Mouse (Mus musculus) left cerebral cortex, postnatal 10 days (tissue): Measurements from ENCODE around the gene Sap30l. TPM values are rescaled to one million over a fixed set of nuclear protein-coding genes. Genes with fewer than 3 reads are reported as not detected.

Experiments
- DNase-seq, 2 experiments: peaks; one replicate each; pipeline ENCODE4 v3.0.0; 2021 to 2022; ENCODE audit warnings: low spot score in 2 of 2, mixed read lengths in 1 of 2; ENCODE audit errors: extremely low spot score in 1 of 2
- intact Hi-C: fragments of 180-260 bp; cut with DNase I; formaldehyde crosslinking; loops from one replicate; pipeline ENCODE4 v1.15.1; 2025
- total RNA-seq, 2 experiments: library from RNA; stranded (reverse); gene quantifications; 2 replicates each; pipeline ENCODE4 v1.2.3; 2021

The Sap30l gene
- total RNA-seq, 2 experiments from 2014 or later: 38.5 TPM

DNA sequence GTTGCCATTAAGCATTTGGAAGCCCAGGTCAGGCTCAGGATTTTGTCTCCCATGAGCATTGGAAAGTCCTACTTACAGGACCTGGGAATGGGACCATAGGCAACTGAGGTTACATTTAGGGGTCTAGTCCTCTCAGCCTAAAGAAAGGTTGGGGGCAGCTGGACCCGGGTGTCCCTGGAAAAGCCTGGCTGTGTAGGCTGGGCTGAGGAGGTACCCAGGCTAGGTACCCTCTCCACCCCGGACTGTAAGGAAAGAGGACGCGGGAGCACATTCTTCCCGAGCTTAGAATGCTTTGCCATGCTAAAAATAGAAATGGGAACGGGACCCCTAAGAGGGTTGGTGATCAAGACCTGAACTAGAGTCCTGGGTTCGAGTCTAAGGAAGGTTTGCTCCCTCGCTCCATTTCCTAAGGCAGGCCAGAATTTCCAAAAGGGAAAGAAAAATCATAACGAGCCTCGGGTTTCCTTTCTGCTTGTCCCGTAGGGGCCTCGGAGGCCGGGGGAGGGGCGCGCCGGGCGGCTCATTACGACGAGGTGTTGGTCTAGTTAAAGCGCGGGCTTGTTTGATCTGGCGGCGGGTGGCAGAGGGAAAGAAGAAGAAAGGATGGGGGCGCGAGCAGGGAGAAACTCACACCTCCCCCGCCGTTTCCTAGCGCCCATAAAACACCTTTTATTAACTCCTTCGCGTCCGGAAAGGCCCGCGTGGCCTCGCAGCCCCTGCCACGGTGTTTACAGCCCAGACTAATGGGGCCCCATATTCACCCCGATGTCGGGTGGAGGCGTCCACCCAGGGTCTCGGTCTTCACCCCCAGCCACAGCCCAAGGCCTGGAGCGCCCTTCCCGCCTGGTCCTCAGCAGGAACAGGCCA lies 25.8 kb downstream of the Sap30l start:
- no peak for DNase-seq
- intact Hi-C loops: no loop called here

DNA sequence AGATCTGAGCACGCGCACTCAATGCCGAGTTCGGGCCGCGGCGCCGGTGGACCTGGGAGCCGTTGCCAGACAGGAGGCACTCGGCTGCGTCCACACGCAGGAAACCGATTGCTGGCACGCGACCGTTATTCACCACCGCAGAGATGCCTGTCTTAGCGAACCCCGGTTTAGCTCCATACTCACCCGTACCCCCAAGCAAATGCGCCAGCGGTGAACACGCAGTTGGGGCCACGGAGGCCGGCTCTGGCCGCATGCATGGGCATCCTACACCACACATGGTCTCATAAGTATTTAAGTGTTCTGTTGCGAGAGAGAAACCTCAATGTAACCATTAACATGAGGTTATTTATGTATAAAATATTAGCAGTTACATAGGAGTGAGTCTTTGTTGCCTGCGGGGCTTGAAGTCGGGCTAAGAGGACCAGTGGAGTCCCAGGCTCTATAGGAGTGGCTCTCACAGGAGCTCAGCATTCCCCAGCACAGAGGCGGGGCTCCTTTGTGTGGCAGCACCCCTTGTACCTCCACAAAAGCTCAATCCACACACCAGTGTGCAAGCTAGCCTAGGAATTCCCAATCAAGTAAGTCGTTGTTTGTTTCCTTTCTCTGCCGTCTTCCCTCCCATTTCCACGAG lies 26.6 kb downstream of the Sap30l start:
- intact Hi-C loops: no loop called here

DNA sequence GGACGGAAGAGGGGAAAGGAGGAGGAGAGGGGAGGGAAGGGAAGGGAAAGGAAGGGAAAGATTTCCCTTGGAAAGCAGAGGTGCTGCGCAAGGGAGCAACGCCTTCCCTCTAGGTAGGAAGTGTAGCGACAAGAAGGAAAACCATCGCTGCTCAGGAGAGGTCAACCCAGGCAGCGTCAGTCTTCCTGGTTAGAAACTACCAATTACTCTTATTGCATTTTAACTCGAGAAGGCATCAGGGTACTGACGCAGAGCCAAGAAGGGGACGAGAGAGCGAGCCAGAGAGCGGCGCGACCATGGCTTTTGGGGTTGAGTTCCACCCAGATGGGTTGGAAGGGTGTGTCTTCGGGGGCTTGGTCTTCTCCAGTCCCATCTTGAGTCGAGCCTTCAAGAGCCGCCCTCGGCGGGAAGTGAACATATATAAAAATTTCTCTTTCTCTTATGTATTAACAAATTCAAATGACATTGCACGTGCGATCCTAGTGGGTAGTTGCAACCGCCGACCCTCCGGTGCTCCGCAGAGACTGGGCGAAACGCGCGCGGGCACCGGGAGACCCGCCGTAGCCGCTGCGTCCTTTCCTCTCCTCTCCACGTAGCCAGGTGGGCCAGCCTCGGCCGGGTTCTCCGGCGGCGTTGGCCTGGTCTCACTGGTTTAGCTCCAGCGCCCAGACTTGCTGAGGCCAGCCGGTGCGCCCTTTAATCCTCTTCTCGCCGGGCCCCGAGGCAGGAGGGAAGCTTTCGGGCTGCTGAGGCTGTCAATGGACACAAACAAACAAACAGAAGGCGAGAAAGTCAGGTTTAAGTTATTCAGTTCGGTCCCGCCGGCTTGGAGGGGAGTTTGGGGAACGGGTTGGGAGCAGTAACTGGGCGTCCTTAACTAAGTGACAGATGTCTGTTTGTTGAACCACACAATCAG lies 27.8 kb downstream of the Sap30l start:
- DNase-seq: no peak
- intact Hi-C loops: no loop called here

More for the DNA sequence above, 26.6 kb downstream of the Sap30l start:
- no peak for DNase-seq

DNA sequence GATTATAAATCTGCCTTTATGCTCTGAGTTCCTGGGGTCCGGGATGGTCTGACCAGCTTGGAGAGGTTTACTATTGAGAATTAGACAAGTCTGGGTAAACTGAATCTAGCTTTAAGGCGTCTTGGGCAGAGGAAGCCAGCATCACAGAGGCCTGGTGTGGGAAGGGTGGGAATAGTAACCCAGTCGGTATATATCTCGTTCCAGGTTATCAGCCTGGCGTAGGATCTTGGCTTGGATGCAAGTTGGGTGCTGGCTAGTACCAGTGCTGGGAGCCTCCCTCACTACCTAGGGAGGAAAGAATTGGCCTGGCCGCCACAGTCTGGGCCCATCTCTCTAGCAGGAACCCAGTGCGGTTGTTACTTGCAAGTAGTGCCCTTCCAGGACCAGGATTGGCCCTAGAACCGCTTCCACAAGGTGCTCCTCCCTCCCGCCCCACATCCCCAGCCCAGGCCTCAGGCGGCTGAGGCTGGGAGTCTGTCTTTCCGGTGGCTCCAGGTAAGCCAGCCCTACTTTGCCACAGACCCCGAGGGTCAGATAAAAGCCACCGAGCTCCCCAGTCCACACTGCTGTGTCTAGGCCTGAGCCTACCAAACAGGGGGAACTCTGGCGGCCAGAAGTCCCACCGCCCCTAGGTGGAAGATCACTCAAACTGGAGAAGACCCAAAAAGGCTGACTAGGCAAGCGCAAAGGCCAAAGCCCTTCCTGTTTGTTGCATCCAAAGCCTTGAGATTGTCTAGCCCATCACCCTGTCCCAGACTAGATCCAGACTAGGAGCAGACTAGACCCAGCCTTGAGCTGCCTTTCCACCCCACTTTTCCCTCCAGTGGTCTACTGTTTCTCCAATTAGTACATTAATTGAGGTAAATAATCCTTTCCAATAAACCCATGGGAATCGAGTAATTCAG lies 28.7 kb downstream of the Sap30l start:
- intact Hi-C loops: no loop called here
- no peak for DNase-seq

DNA sequence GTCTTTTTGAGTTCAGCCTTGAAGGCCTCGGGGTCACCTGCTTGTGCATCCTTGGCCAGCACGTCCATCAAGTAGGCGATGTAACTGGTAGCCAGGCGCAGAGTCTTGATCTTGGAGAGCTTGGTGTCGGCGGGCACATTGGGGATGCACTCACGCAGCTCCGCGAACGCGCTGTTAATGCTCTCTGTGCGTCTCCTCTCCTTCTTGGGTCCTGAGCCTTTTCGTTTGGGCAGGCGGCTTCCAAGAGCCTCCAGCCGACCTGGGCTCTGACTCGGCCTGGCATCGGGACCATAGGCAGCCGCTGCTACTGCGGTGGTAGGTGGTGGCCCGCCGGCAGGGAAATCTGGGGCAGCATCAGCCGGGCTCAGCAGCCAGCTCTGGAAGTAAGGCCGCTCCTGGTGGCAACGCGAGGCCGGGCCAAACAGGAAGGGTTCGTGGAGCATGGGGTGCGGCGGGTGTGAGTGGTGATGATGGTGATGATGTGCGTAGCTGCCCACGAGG lies 29.9 kb downstream of the Sap30l start:
- intact Hi-C loops: no loop called here
- no peak for DNase-seq

DNA sequence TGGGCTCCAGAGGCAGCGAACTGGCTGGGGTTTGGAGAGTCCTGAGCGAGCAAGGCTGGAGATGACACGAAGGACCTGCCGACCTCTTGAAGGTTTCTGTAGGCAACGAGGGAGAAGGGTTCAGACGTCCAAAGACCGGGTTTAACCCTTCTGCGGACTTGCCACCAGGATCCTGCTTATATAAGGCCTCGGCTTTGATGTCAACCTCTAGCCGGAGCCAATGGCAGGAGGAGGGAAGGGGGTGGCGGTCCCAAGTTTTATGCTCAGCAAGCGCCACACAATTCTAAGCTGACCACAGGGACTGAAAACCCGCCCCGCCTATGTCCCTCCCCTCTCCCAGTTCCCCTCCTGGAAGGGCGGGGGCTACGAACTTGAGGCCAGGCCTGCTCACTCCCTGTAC lies 30.4 kb downstream of the Sap30l start:
- no peak for DNase-seq
- intact Hi-C loops: no loop called here

DNA sequence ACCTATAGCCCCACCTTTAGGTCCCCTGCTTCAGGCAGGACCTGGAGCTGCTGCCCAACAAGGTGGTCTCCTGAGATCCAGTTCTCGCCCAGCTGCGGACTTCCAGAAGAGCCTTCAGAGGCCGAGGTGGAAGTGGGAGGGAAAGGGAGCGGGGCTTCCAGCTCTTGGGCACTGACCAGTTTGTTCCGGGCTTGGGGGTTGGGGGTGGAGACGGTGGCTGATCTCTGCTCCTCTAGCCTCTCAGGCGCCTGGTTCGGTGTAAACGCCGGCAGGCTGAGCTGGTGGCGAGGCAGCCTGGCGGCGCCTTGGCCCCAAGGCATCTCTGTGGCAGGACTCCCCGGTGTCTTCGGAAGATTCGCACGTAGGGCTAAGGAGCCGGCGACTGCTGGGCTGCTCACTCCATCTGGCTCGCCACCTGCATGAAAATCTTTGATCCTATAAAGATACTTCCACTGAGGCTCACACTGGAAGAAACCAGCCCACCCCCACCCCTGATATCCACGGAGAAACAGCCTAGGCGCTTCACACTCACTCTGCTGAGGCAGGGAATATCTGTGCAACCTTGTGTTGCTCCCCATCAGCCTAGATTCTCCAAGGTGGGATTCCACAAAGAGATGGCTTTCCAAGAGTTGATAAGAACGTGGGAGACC lies 31.2 kb downstream of the Sap30l start, which contains the start of gene Hand1:
Gene Hand1, minus strand, starts transcription at position 267 of the 650 bp plus-strand sequence.
- no peak for DNase-seq
- intact Hi-C loops: no loop called here

DNA sequence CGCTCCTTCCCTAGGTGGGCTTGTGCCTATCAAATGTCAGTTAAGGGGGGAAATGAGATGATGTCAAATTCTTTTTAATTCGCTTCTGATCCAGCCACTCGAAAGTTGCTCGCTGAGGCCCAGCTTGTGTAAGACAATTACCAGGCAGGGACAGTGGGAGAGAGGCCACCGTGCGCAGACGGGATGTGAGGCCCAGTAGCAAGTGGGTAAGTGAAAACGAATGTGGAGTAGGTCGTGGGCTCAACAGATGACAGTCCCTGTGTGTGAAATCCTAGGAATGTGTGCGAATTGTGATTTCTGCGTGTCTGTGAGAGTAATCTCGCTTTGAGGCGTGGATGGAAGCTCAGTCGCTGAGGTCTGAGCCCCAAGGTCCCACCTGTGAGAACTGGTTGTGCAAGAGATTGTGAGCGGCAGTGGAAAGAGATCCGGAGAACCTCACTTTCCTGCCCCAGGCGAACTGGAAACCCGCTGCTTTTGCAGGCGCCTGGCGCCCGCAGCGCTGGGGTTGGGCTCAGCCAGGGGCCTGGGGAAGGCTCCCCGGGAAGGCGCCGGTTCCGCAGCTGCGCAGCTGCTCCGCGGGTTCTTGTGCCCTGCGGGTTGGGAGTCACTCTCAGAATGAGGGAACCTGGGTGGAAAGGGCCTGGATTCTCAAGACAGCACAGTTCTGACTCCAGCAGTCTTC lies 32.0 kb downstream of the Sap30l start:
- DNase-seq: no peak
- intact Hi-C loops: no loop called here

DNA sequence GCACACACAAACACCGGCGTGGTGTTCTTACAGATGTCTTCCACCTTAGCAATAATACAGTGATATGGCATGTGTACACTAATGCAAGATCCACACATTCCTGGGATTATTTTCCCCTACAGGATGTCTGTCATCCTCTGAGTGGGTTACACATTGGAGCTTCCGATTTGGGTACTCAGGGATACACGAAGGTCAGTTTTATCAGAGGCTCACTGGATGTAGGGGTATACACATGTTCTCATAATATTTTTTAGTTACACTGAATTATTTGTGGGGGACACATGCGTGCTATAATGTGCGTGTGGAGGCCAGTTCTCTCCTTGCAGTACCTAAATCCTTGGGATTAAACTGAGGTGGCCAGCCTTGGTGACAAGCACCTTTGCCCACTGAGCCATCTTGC lies 32.6 kb downstream of the Sap30l start:
- intact Hi-C loops: no loop called here
- no peak for DNase-seq

DNA sequence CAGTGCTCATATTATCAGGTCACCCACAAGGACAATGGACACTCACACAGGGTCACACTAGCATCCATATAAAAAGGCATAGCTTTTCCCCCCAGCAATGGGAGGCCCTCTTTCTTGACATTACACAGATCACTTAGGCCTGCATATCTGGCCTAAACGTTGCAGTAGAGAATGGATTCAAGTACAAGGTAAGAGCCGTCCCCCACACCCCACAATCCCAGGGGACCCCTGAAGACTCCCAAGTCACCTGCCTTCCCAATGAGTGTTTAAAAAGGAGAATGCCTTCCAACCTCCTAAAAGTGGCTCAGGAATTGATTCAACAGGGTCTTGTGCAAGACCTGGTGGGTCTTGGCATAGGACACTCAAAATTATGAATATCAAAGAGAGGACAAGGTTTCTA lies 33.9 kb downstream of the Sap30l start:
- DNase-seq: no peak
- intact Hi-C loops: no loop called here

DNA sequence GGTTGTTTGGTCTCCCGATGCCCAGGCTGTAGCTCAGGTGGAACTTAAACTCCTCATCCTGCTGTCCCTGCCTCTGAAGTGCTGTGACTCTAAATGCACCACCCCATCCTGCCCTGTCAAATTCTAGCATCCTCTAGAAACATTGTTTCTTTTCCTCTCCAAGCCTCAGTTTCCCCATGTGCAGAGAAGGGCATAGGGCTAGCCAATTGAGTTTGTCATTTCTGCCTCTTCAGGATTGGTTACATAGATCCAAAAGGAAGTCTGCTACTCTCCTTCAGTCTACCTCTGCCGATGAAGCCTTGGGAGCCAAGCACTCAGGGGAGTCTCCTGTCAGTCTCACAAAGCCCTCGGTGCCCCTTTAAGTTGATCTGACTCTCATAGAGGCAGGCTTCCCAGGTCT lies 34.5 kb downstream of the Sap30l start:
- intact Hi-C loops: no loop called here
- no peak for DNase-seq

DNA sequence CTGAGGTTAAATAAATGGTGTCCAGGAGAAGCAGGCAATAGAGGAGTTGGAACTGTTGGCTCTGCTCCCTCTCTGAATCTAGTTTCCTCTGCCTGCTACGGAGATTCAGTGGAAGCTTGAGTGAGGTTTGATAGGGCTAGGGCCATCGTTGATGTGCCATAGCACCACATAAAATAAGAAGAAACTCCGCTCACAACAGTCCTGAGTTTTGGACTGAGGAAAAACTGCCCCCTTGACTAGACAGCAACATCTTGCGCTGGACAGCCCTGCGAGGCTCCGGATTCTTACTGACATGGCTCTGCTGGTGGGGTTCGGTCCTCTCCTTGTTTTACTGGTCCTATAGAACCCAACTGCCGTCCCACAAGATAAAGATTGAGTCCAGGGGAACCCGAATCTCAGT lies 35.0 kb downstream of the Sap30l start:
- DNase-seq: no peak
- intact Hi-C loops: no loop called here

DNA sequence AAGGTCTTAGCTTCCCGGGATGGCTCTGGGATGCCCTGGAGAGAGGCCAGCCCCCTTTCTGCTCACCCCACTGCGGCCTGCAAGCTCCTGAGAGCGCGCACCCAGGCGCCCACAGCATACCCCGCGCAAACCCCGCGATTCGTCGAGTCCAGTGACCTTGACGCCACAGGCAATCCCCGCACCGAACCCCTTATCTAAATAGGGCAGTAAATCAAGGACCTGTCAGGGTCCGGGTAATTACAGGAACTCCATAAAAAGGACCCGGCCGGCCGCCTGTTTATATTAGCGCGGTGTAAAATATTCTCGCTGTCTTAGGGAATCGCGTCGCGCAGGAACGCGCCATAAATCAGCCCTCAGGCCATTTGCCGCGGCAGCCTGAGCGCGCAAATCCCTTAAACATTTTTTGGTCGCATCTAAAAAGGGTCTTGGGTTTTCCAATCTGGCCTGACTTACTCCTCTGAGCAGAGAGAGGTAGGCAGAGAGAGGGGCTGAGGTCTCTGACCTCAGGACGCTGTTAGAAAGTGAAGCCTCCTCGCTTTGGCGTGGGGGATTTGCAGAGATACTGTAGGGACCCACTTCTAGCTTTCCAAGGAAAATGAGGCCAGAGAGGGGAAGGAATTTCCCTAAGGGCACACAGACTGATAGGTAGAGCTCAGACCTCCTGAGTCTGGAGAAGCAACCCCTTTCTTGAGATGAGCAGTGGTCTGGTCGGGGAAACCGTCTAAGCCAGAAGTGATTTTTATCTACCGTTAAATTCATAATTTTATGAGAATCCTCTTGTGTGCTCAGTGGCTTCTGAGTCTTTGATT lies 35.6 kb downstream of the Sap30l start:
- no peak for DNase-seq
- intact Hi-C loops: no loop called here

DNA sequence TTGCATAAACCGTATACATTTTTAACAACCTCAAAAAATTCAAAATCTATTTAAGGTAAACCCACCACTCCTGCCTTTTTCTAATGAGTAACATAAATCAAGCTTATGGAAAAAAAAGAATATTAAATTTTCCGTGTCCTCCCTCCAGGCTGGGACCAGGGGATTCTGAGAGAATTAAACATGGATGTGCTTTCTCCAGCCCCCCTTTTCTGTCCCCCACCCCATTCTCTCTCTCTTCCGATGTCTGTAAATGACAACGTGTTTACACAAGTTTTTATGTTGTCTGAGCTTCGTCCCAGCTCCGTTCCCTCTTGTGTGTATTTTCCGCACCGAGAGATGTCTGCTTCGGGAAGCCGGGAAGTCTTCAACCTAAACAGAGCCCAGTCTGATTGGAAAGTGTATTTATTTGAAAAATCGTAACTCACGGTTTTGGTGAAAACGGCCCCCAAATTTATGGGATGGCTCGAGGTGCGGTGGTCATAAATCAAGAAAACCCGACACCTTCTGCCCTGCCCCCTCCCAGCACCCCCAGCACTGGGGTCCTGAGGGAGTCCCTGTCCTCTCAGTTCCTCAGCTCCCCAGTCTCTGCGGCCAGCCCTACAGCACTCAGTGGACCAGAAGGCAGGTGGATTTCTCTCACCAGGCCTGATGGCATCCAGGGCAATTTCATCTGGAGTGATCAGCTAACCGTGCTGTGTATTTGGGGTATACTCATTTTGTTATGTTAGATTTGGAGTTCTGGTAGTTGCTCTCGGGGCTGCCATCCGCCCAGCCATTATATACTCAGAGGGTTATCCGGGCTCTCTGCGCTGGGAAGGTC lies 36.6 kb downstream of the Sap30l start:
- DNase-seq: no peak
- intact Hi-C loops: no loop called here

DNA sequence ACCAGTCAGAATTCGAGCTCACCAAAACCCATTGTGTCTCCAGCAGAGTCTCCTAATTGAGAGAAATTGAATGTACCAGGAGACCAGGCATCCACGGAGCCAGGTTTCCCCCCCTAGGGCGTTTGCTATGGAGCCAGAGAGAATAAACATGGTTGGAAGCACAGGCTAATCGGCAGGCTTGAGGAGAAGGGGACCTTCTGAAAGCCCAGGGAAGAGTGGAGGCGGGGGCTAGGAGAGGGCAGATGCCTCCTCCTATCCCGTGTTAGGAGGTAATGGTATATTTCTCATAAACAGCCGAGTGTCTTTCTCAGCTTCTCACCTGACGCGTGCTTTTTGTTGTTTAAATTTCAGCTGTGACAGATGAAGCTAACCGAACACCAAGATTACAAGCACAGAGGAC lies 39.5 kb downstream of the Sap30l start:
- intact Hi-C loops: no loop called here
- no peak for DNase-seq

DNA sequence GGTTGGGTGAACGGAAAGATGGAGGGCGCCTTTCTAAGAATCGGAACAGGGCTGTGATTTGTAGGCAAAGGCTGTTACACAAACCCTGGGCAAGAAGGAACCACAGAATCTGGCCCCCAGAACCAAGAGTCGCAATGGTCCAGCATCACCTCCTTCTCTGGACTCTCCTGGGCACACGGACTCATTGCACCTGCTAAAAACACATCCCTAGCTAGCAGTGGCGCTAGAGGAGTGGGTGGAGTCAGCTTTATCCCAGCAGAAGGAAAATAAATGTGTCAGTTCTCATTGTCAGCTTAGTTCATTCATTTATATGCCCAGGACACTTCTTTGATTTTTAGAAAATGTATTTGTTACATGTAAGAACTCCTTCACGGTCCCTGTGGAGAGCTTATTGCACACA lies 40.0 kb downstream of the Sap30l start:
- intact Hi-C loops: no loop called here
- DNase-seq: no peak
